Mouse (Mus musculus): ENCODE results near the gene Crmp1.

- no peak for TF ChIP-seq CTCF (IDR thresholded peaks at IDR 0.05)
- no peak for TF ChIP-seq EP300 (IDR thresholded peaks at IDR 0.05)
Measured at GRCm38 (mm10) chr5:37225708-37226107, 16.0 kb upstream of the Crmp1 start.
